Mouse (Mus musculus): Measurements from ENCODE around the gene Pdlim3.
"Not testable (repeated sequence)": the region's sequence is repeated elsewhere in the genome, so short reads cannot be mapped to it uniquely, and the experiment has no call there.

DNA sequence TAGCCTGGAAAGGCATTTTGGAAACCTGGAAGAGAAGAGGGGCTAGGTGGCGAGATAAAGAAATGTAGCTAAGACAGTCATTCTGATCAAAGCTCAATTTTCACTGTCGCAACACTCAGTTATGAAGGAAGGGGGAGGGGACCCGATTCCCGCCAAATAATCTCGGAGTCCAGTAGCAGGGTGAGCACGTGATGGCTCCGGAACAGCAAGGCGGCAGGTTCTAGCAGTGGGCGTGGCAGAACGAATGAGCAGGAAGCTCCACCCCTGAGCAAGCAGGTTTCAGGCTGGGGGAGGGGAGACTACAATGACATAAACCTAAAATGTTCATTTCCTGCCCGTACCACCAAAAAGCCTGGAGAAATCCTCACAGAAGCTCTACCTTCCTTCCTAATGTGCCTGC lies 13.7 kb upstream of the Pdlim3 start:
- TF ChIP-seq CTCF (conservative IDR thresholded peaks at IDR 0.05; ENCODE audit: low read length); NANOG (IDR thresholded peaks at IDR 0.05; ENCODE audit: borderline replicate concordance, low read length); POU5F1 (IDR thresholded peaks at IDR 0.05; ENCODE audit: borderline replicate concordance, low read length): not testable (repeated sequence)
